Mouse (Mus musculus) heart, adult 2 months (tissue): Measurements from ENCODE around the gene Prpf38b. TPM values are rescaled to one million over a fixed set of nuclear protein-coding genes. Genes with fewer than 3 reads are reported as not detected.

Experiments
- DNase-seq, 2 experiments: peaks; one replicate each; pipeline ENCODE4 v3.0.0; 2021
- H3K27ac ChIP-seq: fragments of 200-600 bp; 2 replicates; pipeline ENCODE4 v1.8.1; 2022
- H3K27me3 ChIP-seq: fragments of 200-500 bp; 2 replicates; pipeline ENCODE4 v1.6.1; 2012; ENCODE audit warnings: mild to moderate bottlenecking, low read length, inconsistent platforms, mixed read lengths; ENCODE audit not compliant: control insufficient read depth, insufficient read depth
- H3K36me3 ChIP-seq: fragments of 200-500 bp; 2 replicates; pipeline ENCODE4 v1.6.1; 2012; ENCODE audit warnings: low read length, inconsistent platforms; ENCODE audit not compliant: control insufficient read depth, insufficient read depth
- H3K4me1 ChIP-seq: fragments of 200-500 bp; 2 replicates; pipeline ENCODE4 v1.6.1; 2011; ENCODE audit warnings: low read length; ENCODE audit not compliant: control insufficient read depth, insufficient read depth
- H3K4me3 ChIP-seq: fragments of 200-600 bp; 2 replicates; pipeline ENCODE4 v1.8.1; 2022
- H3K79me2 ChIP-seq: fragments of 200-500 bp; replicated peaks from 2 replicates; pipeline ENCODE4 v1.6.1; 2012; ENCODE audit warnings: mild to moderate bottlenecking, inconsistent platforms, low read length, moderate library complexity, mixed read lengths; ENCODE audit not compliant: control insufficient read depth, insufficient read depth
- H3K9ac ChIP-seq: fragments of 200-500 bp; 2 replicates; pipeline ENCODE4 v1.6.1; 2012; ENCODE audit warnings: low read depth, mild to moderate bottlenecking, control low read depth, inconsistent platforms, low read length, mixed read lengths
- CTCF ChIP-seq: fragments of 200-600 bp; IDR thresholded peaks from 2 replicates; pipeline ENCODE4 v1.8.1; 2022; ENCODE audit warnings: antibody characterized with exemption, mild to moderate bottlenecking, moderate library complexity
- EP300 ChIP-seq: fragments of 200-500 bp; IDR thresholded peaks from 2 replicates; pipeline ENCODE4 v1.6.1; 2011; ENCODE audit warnings: low read depth, low read length, control low read depth; ENCODE audit not compliant: insufficient read depth
- POLR2A ChIP-seq: fragments of 200-500 bp; IDR thresholded peaks from 2 replicates; pipeline ENCODE4 v1.6.1; 2011; ENCODE audit warnings: mild to moderate bottlenecking, low read depth, low read length, control low read depth; ENCODE audit not compliant: insufficient read depth
- WGBS: fragments of 180-500 bp; shearing (Covaris S2); methylation state at CpG from one replicate; pipeline ENCODE4 v1.1.7; 2018; 5-methylcytosine and 5-hydroxymethylcytosine counted together
- intact Hi-C: fragments of 180-260 bp; cut with DNase I; formaldehyde crosslinking; loops from one replicate; pipeline ENCODE4 v1.15.1; 2025
- long read RNA-seq: library from polyadenylated mRNA; stranded (forward); transcript quantifications from one replicate; pipeline ENCODE4 v2.0.0, GENCODE M21; 2021
- polyA plus RNA-seq: library from polyadenylated mRNA; depleted of rRNA; stranded (reverse); fragments of >200 nt; gene quantifications from 2 replicates; pipeline ENCODE4 v1.2.3, GENCODE M21; 2012; rRNA removed
- total RNA-seq, 2 experiments: library from RNA; stranded (reverse); gene quantifications; 2 replicates each; pipeline ENCODE4 v1.2.3; 2021

The Prpf38b gene
- total RNA-seq = 10 to 100 TPM; 17.3 to 21.1 TPM
- 13.6 and 17.8 TPM in 2 replicates for polyA plus RNA-seq
- long read RNA-seq, transcript Prpf38b-201 (6 exons, 3,026 nt) = major isoform, 7 of 10 reads
- long read RNA-seq, partial matches to known transcripts = 0 of 10 reads
- long read RNA-seq, other reads (novel, unspliced or antisense) = 3 of 10 reads

GRCm38 (mm10) chr3:108911548-108912413 lies at the start of gene Prpf38b:
Gene Prpf38b, minus strand, starts transcription at chr3:108911727.
- under 1% methylated on average over 53 of the region's 53 CpGs for WGBS
- peak within 1 kb of the TSS; percentile 98 for H3K4me3 ChIP-seq
- peak within 1 kb of the TSS; percentile 92 for H3K9ac ChIP-seq
- H3K79me2 ChIP-seq = 0 out of 2 replicates have a peak, but pooled peaks cover 3% of the 10 kb centered on the region
- no peaks in the 10 kb centered on the region for H3K27me3 ChIP-seq
- TF ChIP-seq EP300 = peak; percentile 61
- TF ChIP-seq POLR2A = peak; percentile 93
- TF ChIP-seq CTCF = no peak
- peaks cover 7% of the 10 kb centered on the region for H3K4me1 ChIP-seq
- DNase-seq = peak; percentile 95 to 96
- intact Hi-C loops = loop anchor here (5.0 to 10.0 kb wide), 4 partner anchors 54 to 347 kb away; partner anchors contain the start of genes Fam102b and Tmem167b
- peaks cover 19% of the 10 kb centered on the region for H3K36me3 ChIP-seq
- peak within 1 kb of the TSS; percentile 96 for H3K27ac ChIP-seq

GRCm38 (mm10) chr3:108961226-108961625 lies 49.7 kb upstream of the Prpf38b start:
- no peaks in the 10 kb centered on the region; the same call in 1 of the 2 replicates for H3K4me1 ChIP-seq
- no peak overlapping the region for H3K4me3 ChIP-seq
- H3K27ac ChIP-seq = no peak overlapping the region
- no peaks in the 10 kb centered on the region for H3K79me2 ChIP-seq
- intact Hi-C loops = no loop called here
- no peak overlapping the region for H3K9ac ChIP-seq
- H3K27me3 ChIP-seq = no peaks in the 10 kb centered on the region
- H3K36me3 ChIP-seq = no peaks in the 10 kb centered on the region
- no peak for DNase-seq
- no peak for TF ChIP-seq POLR2A
- 53% methylated on average over 7 of the region's 7 CpGs for WGBS

- H3K4me1 ChIP-seq = no peaks in the 10 kb centered on the region; the same call in 1 of the 2 replicates
- 60% methylated on average over 13 of the region's 13 CpGs for WGBS
- no peaks in the 10 kb centered on the region for H3K36me3 ChIP-seq
- H3K9ac ChIP-seq = no peak overlapping the region
- TF ChIP-seq CTCF (no peak), POLR2A (no peak), EP300 (no peak)
- H3K27ac ChIP-seq = no peak overlapping the region
- no peaks in the 10 kb centered on the region for H3K27me3 ChIP-seq
- H3K79me2 ChIP-seq = no peaks in the 10 kb centered on the region
- H3K4me3 ChIP-seq = no peak overlapping the region
- intact Hi-C loops = no loop called here
- DNase-seq = no peak
Observed at GRCm38 (mm10) chr3:108959680-108960295, 48.3 kb upstream of the Prpf38b start.

GRCm38 (mm10) chr3:108957976-108958375 lies 46.4 kb upstream of the Prpf38b start:
- Histone ChIP-seq H3K9ac (no peak overlapping the region), H3K4me3 (no peak overlapping the region), H3K27ac (no peak overlapping the region), H3K27me3 (no peaks in the 10 kb centered on the region), H3K36me3 (no peaks in the 10 kb centered on the region), H3K79me2 (no peaks in the 10 kb centered on the region), H3K4me1 (no peaks in the 10 kb centered on the region; the same call in 1 of the 2 replicates)
- intact Hi-C loops = no loop called here
- TF ChIP-seq EP300 (no peak), CTCF (no peak), POLR2A (no peak)
- no peak for DNase-seq

- Histone ChIP-seq H3K9ac (no peak overlapping the region), H3K4me1 (no peaks in the 10 kb centered on the region), H3K36me3 (no peaks in the 10 kb centered on the region), H3K27me3 (peaks cover 2% of the 10 kb centered on the region), H3K27ac (no peak overlapping the region), H3K79me2 (no peaks in the 10 kb centered on the region), H3K4me3 (no peak overlapping the region)
- no peak for DNase-seq
- intact Hi-C loops = no loop called here
- 87% methylated on average over 10 of the region's 10 CpGs for WGBS
- TF ChIP-seq CTCF = no peak
Observed at GRCm38 (mm10) chr3:108940996-108941395, 29.5 kb upstream of the Prpf38b start.

GRCm38 (mm10) chr3:108940001-108940633 lies 28.6 kb upstream of the Prpf38b start, which contains the start of gene Gm9857:
Gene Gm9857, minus strand, starts transcription at chr3:108940445.
- no peak within 1 kb of the TSS for H3K4me3 ChIP-seq
- no peaks in the 10 kb centered on the region for H3K36me3 ChIP-seq
- no peak for DNase-seq
- intact Hi-C loops = no loop called here
- no peaks in the 10 kb centered on the region for H3K79me2 ChIP-seq
- no peak within 1 kb of the TSS for H3K27ac ChIP-seq
- peaks cover 2% of the 10 kb centered on the region for H3K27me3 ChIP-seq
- TF ChIP-seq CTCF (no peak), POLR2A (no peak), EP300 (no peak)
- no peaks in the 10 kb centered on the region for H3K4me1 ChIP-seq
- WGBS = 42% methylated on average over 56 of the region's 59 CpGs
- H3K9ac ChIP-seq = no peak within 1 kb of the TSS
